Mouse (Mus musculus): ENCODE results near the gene Tpst2.
A peak's percentile ranks its signal among the peaks of the same experiment; 100 is the strongest.

Tpst2 gene

GRCm38 (mm10) chr5:112280863-112281660 lies 4.6 kb downstream of the Tpst2 start:
- DNase-seq (ENCODE audit: low read depth, low spot score) = no peak

DNA sequence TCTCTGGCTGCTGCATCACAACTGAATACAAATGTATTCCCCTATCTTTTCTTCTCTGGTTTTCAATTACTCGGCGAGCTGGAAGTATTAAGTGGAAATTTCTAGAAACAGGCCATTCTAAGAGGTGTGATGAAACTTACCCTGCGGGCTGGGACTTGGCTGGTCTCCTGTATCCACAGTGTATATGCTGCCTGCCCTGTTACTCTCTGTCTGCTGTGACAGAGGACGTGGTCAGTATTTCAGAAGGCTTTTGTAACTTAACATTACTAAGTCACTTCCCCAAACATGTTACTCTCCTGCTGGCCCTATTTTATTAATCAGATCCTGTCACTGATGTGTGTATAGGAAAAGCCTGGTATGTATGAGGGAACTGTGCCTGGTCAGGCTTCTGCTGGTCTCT lies 5.2 kb downstream of the Tpst2 start:
- no peak for DNase-seq (ENCODE audit: low read depth, low spot score)

DNA sequence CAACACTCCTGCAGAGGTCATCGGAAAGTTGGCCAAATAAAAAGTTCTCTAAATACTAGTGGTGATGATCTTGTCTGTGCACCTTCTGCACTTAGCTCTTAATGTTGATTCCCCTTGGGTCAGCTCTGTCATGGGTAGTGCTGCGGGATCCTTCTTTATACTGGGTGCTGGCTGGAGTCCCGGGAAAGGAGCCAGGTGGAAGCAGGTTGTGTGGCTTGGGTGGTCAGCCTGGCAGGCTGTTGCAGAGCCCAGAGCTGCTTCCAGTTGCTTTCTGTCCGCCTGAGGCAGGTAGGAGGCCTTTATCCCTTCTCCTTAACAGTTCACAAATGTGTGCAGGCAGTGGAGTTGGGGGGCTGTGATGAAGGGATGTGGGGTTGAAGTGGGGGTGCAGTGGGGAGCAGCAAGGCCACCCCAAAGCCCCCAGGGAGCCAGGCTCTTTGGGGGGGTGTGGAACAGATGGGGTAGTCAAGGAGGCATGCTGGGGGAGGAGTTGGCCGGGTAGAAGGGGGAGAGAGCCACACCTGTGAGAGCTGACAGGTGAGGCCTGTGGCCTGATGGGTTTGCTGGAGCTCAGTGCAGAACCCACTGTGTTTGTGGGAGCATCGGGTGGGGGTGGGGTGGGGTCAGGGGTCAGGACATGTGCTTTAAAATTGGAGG lies 5.8 kb downstream of the Tpst2 start:
- no peak for DNase-seq (ENCODE audit: low read depth, low spot score)

DNA sequence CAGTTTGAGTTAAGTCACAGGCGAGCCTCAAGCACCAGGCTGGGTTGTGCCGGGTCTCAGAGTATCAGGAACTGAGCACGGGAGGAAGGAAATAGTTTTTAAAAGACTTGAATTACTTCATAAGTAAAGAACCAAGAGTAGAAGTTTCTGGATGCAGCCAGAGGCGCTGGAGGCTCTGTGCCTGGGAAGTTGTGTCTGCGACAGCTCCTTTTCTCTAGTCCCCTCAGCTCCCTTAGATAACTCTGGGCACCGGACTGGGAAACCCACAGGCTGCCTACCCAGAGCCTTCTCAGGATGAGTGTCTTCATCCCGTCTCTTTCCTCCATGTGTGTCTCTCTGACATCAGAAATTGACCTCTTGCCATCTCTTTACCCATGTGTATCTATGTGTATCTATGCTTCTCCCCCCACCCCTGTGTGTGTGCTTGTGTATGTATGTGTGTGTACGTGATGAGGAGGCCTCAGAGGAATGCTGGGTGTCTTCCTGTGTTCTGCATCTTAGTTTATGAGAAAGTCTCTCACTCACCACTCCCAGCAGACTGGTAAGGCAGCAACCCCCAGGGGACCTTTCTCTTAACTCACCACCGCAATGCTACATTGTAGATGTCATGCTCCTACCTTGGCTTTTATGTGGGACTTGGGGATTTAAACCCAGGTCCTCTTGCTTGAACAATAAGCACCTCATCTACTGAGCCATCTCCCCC lies 6.4 kb downstream of the Tpst2 start:
- no peak for DNase-seq (ENCODE audit: low read depth, low spot score)

DNA sequence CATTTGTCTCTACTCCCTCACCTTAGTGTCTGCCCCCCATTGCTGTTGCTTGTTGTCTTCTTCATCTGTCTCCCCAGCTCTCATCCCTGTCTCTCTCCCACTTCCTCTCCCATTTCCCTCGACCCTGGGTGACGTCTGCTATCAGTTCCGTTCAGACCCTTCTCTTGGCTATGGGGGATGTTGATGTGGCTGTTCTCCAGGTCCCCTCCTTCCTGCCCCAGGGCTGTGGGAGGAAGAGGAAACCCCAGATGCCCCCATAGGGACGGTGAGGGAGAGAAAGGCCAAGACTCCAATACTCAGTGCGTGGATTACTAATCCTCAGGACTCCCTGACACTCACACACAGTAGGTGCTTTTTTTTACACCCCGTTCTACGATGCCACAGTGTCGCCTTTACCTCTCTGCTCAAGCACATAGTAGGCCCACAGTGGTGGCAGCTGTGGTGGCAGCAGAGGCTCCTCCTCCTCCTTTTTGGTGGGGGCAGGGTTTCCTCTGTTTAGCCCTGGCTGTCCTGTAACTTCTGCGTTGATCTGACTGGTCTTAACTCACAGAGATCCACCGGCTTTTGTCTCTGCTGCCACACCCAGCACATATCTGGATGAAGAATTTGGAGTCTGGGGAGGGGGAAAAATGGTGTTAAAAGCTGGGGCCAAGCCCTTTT lies 7.2 kb downstream of the Tpst2 start:
- DNase-seq (ENCODE audit: low read depth, low spot score) = no peak

DNA sequence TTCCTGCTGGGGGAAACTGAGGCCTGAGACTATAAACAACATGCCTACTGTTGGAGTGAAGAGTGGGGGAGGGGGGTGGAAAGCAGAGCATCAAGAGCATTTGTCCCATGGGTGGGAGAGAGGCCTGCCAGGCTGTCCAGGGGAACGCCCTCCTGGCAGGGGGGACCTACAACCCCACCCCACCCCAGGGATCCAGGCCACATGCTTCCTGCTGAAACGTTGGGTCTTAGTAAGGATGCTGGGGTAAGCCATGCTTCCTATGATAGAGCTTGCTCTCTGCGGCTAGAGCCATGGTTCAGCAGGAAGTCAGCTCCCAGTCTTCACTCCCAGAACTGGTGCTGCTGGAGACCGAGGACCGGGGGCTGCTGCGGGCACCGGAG lies 7.7 kb downstream of the Tpst2 start:
- no peak for DNase-seq (ENCODE audit: low read depth, low spot score)

DNA sequence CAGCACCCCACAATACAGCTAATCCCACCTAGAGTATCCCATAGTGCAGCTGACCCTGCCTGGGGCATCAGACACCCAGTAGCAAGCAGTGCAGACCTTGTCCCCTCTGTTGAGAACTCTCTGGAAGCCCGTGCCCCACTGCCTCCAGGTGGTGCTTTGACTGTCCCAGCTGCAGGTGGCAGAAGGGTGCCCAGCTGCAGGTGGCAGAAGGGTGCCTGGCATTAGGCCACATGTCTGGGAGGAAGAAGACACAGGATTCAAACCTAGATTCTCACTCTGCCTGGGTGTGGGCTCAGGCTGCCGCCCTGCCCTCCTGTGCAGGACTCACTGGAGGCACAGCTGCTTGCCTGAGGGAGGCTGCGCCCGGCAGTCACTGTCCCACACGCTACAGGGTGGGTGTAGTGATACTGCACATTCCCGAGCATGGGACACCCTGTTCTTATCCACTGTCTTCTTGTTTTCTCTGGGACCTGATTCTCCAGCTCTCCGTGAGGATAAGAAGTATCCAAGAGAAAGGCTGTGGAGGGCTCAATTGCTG lies 9.1 kb downstream of the Tpst2 start:
- DNase-seq (ENCODE audit: low read depth, low spot score) = no peak

GRCm38 (mm10) chr5:112286608-112286983 lies 10.1 kb downstream of the Tpst2 start:
- DNase-seq (ENCODE audit: low read depth, low spot score) = peak; percentile 83

DNA sequence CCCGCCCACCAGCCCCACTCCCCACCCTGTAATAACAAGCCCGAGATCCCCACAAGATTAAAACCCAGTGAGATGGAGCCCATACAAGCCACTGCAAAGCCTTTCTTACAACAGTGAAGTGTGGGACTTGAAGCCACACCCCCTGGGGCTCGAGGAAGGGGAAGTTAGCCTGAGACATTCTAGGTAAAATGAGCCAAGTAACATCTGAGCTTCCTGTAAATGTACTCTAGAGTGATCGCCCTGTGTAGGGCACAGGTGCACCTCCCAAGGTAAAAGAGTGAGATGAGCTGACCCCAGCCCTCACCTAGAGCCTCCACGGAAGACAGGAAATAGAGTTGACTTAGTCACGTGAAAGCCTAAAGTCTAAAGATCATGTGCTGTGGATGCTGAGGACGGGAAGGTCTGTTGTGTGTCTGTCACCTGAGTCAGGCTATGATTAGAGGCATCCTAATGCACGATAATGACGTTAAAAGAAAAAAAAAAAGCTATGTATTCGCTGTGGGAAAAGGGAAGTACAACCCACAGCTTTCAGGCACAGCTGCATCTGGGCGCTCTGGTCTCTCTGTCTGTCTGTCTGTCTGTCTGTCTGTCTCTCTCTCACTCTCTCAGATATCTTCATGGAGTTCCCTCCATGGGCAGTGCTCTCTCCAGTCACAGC lies 10.6 kb downstream of the Tpst2 start:
- DNase-seq (ENCODE audit: low read depth, low spot score) = peak; percentile 85

DNA sequence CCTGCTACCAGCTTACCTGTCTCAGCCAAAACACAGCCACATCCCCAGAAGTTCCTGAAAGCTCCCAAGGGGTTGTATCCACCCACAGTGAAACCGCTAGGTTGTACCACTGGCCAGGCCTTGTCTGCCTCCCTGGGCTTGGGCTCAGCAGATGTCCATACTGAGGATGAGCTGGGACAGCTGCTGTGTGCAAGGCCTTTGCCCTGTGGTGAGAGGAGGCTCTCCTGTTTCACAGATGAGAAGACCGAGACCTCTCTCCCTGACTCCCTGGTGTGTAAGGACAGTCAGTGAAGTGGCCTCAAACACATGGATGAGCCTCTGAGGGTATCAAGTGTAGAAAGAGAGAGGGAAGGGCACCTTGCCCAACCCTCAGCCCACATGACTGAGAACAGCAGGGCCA lies 11.2 kb downstream of the Tpst2 start:
- no peak for DNase-seq (ENCODE audit: low read depth, low spot score)

- DNase-seq (ENCODE audit: low read depth, low spot score) = no peak
Observed at GRCm38 (mm10) chr5:112288193-112289141, 12.0 kb downstream of the Tpst2 start.

- DNase-seq (ENCODE audit: low read depth, low spot score) = no peak
Observed at GRCm38 (mm10) chr5:112289236-112289635, 12.7 kb downstream of the Tpst2 start.

DNA sequence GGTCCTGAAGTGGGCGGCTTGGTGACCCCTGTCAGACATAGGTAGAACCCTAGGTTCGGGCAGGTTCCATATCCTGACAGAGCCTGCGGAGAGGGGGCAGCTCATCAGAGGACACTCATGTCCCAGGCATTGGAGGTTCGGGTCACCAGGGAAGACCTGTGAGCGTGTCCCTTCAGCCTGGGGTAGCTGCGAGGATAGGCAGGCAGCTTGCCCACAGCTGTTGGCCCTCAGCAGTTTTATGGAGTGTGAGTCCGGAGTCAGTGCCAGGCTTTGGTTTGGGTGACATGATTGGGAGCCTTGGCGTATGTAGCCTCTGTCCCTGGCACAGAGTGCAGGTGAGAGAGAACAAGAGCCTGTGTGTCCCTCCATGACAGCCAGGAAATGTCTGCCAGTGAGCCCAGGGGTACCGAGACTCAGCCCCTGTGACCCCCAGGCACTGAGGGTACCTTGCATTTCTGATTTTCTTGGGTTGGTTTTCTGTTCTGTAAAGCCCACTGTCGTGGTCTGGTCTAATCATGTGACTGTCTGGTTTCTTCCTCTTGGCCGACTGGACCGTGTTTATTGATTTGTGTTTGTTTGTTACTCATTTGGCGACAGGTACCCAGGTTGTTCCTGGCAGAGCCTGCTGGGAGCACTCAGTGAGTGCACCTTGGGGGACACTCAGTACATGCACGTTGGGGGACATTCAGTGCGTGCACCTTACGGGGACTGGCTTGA lies 13.5 kb downstream of the Tpst2 start:
- no peak for DNase-seq (ENCODE audit: low read depth, low spot score)

DNA sequence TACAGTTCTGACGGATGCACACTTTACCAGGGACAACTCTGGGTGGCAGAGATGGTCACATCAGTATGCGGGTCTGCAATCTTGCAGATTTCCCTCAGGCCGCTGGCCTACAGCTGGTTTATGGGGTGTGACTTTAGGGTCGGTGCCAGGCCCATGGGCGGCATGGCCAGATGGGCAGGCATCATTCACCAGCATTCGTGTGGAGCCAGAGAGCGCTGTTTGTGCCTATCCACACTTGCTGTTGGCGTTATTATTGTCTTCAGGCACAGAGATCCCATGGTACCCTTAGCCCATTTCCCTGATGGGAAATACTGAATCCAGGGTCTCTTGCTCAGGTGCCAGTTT lies 14.0 kb downstream of the Tpst2 start:
- no peak for DNase-seq (ENCODE audit: low read depth, low spot score)

DNA sequence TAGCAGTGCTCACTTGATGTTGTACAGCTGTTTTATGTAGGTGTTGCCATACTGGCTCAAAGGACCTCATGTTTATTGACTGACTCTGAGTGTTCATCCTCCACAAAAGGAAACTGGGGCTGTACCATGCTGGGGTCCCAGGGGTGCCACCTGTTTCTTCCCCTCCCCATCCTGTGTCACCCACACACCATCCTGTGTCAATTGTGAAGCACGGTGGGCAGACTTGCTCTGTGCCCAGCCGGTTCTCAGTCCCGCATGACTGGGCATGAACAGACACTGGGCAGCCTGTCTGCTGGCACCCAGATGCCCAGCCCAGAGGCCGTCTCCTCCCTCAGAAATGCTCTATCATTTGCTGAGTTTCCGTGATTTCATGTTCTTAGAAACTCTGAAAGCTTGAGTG lies 15.4 kb downstream of the Tpst2 start:
- no peak for DNase-seq (ENCODE audit: low read depth, low spot score)

GRCm38 (mm10) chr5:112292343-112292980 lies 16.0 kb downstream of the Tpst2 start:
- no peak for DNase-seq (ENCODE audit: low read depth, low spot score)

GRCm38 (mm10) chr5:112293800-112294199 lies 17.3 kb downstream of the Tpst2 start:
- DNase-seq (ENCODE audit: low read depth, low spot score) = no peak

- DNase-seq (ENCODE audit: low read depth, low spot score) = no peak
Observed at GRCm38 (mm10) chr5:112294696-112295095, 18.2 kb downstream of the Tpst2 start.

DNA sequence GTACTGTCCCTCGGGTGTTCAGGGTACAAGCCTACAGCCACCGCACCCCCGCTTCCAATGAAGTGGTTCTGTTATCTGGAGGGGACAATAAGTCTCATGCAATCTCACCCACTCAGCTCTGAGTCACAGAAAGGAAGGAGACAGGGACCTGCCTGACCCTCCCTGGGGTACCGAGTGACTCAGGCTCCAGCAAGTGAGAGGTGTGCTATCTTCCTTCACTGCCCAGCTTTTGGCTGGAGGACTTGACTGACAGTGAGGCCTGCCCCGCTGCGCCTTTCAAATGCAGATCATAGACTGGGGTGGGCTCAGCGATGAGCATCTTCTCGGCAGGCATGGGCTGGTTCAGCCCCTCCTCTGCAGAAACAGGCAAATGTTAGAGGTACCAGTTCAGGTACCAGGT lies 18.7 kb downstream of the Tpst2 start:
- no peak for DNase-seq (ENCODE audit: low read depth, low spot score)

Data from CD4-positive, CD25-positive, alpha-beta regulatory T cell, adult 2 months (primary cell).